Mouse (Mus musculus) kidney, embryonic 14.5 days (tissue): ENCODE results near the gene Ltb. TPM values are rescaled to one million over a fixed set of nuclear protein-coding genes. Genes with fewer than 3 reads are reported as not detected.
A peak's percentile ranks its signal among the peaks of the same experiment; 100 is the strongest.

Source experiments
- ATAC-seq: fragments of 200-750 bp; cut with Nextera tagmentation; 2 replicates; pipeline ENCODE4 v1.8.0; 2017; ENCODE audit warnings: moderate number of reproducible peaks, mild to moderate bottlenecking, moderate TSS enrichment, moderate library complexity; ENCODE audit not compliant: low FRiP score, low TSS enrichment
- H3K27ac ChIP-seq: fragments of 300-500 bp; sonication (generic); 2 replicates; pipeline ENCODE4 v1.5.1; 2014; ENCODE audit warnings: low read depth, mild to moderate bottlenecking, low read length, moderate library complexity, mixed read lengths
- H3K27me3 ChIP-seq: fragments of 300-500 bp; sonication (generic); 2 replicates; pipeline ENCODE4 v1.6.1; 2014; ENCODE audit warnings: mild to moderate bottlenecking, low read length; ENCODE audit not compliant: control insufficient read depth, insufficient read depth
- H3K36me3 ChIP-seq: fragments of 300-500 bp; sonication (generic); 2 replicates; pipeline ENCODE4 v1.6.1; 2014; ENCODE audit warnings: low read length, mixed read lengths; ENCODE audit not compliant: control insufficient read depth, insufficient read depth
- H3K4me1 ChIP-seq: fragments of 300-500 bp; sonication (generic); 2 replicates; pipeline ENCODE4 v1.6.1; 2014; ENCODE audit warnings: low read length, mixed read lengths; ENCODE audit not compliant: control insufficient read depth, insufficient read depth
- H3K4me2 ChIP-seq: fragments of 300-500 bp; sonication (generic); replicated peaks from 2 replicates; pipeline ENCODE4 v1.6.1; 2014; ENCODE audit warnings: low read depth, mild to moderate bottlenecking, low read length
- H3K4me3 ChIP-seq: fragments of 300-500 bp; sonication (generic); 2 replicates; pipeline ENCODE4 v1.5.1; 2014; ENCODE audit warnings: mild to moderate bottlenecking, low read length
- H3K9ac ChIP-seq: fragments of 300-500 bp; sonication (generic); 2 replicates; pipeline ENCODE4 v1.6.1; 2014; ENCODE audit warnings: low read depth, mild to moderate bottlenecking, low read length, moderate library complexity
- H3K9me3 ChIP-seq: fragments of 300-500 bp; sonication (generic); 2 replicates; pipeline ENCODE4 v1.6.1; 2016; ENCODE audit warnings: low read length; ENCODE audit not compliant: control insufficient read depth
- WGBS: fragments of 180-500 bp; shearing (Covaris S2); extraction: QIAGEN DNeasy Blood & Tissue Kit; methylation state at CpG from one replicate; pipeline ENCODE4 v1.1.7; 2014; 5-methylcytosine and 5-hydroxymethylcytosine counted together
- polyA plus RNA-seq: library from polyadenylated mRNA; unstranded; fragments of >200 nt; fragmentation: Nextera tagmentation; extraction: Ambion mirVana; gene quantifications from 2 replicates; pipeline ENCODE4 v1.2.1, GENCODE M21; 2014

Gene Ltb
- polyA plus RNA-seq, 1 experiment from 2014 or later: 0.34 TPM

DNA sequence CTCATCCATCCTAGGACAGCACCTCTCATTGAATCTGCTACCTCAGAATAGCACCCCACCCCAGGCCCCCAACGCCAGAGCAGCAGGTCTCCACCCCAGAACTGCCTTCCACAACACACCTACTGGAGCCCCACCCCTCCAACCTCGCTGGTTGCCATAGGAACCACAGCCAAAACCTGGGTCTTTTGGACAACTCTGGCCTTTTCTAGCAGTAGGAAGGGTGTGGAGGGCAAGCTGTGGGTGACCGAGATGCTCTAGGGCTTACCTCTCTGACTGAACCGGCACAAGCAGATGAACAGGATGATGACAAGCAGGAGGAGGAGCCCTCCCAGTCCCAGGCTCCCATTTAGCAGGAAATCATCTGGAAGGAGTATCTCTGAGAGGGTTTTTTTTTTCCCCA is 7.6 kb upstream of the Ltb start:
- 2% methylated on average over 4 of the region's 4 CpGs for WGBS

DNA sequence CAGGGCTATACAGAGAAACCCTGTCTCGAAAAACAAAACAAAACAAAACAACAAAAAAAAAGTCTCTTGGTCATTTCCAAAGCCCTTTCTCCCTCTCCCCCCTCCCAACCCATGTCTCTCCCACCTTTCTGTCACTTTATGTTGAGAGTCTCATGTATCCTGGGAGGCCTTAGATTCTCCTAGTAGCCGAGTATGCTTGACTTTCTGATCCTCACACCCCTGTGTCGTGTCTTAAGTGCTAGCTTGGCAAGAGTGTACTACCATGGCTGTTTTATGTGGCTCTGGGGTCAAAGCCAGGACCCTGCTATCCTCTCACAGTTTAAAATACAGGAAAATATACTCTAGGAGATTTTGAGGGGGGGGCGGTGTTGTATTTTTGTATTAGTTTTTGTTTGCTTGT is 6.9 kb upstream of the Ltb start:
- Histone ChIP-seq H3K36me3 (no peaks in the 10 kb centered on the region), H3K4me2 (no peak overlapping the region), H3K27ac (no peak overlapping the region), H3K27me3 (no peaks in the 10 kb centered on the region), H3K4me1 (peaks cover 9% of the 10 kb centered on the region; the same call in 1 of the 2 replicates), H3K9ac (no peak overlapping the region), H3K4me3 (no peak overlapping the region), H3K9me3 (no peaks in the 10 kb centered on the region)
- WGBS: 58% methylated on average over 4 of the region's 4 CpGs
- no peak for ATAC-seq

More for the DNA sequence above, 7.6 kb upstream of the Ltb start:
- peak overlapping the region; percentile 57; the same call in 1 of the 2 replicates for H3K27ac ChIP-seq
- H3K9ac ChIP-seq: no peak overlapping the region
- no peaks in the 10 kb centered on the region for H3K27me3 ChIP-seq
- ATAC-seq: peak; percentile 33
- H3K4me2 ChIP-seq: peak overlapping the region; percentile 55
- H3K36me3 ChIP-seq: no peaks in the 10 kb centered on the region
- peaks cover 9% of the 10 kb centered on the region; the same call in 1 of the 2 replicates for H3K4me1 ChIP-seq
- peak overlapping the region; percentile 37 for H3K4me3 ChIP-seq
- H3K9me3 ChIP-seq: no peaks in the 10 kb centered on the region

DNA sequence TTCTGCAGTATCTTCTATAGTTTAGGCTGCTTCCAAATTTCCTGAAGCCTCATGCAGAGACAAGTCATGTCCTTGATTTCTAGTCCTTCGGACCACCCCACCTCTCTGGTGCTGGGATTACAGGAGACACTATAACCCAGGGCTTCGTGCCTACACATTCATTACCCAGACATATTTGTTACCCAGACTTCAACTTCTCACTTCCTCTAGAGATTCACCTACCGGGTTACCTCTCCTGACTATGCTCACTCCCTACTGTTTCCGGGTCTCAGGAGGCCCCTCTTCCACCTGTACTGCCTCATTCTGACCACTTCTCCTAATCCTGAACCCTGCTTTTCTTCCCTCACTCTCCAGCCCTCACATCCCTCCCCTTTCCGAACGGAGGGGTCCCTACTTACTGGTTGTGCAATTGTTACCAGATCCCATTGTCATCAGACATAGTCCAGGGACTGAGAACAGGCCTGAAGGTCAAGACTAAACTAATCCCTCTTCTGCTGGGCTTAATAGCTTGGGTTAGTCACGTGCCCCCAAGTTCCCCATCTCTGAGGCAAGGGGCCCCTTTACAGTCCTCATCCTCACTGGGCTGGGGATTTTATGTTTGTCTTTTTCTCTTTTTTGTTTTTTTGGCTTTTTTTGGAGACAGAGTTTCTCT is 6.2 kb upstream of the Ltb start, which contains the start of gene Lst1:
Gene Lst1 (minus strand): TSS at position 481 of the 652 bp plus-strand sequence.
- Histone ChIP-seq H3K4me3 (no peak within 1 kb of the TSS), H3K9ac (no peak within 1 kb of the TSS), H3K27me3 (no peaks in the 10 kb centered on the region), H3K4me1 (peaks cover 9% of the 10 kb centered on the region; the same call in 1 of the 2 replicates), H3K36me3 (no peaks in the 10 kb centered on the region), H3K4me2 (no peak within 1 kb of the TSS), H3K9me3 (no peaks in the 10 kb centered on the region), H3K27ac (no peak within 1 kb of the TSS)
- WGBS: 75% methylated on average over 7 of the region's 7 CpGs
- ATAC-seq: no peak

- no peak overlapping the region for H3K4me3 ChIP-seq
- no peak overlapping the region for H3K9ac ChIP-seq
- H3K27me3 ChIP-seq: peaks cover 1% of the 10 kb centered on the region; the same call in 1 of the 2 replicates
- no peaks in the 10 kb centered on the region for H3K9me3 ChIP-seq
- no peak for ATAC-seq
- H3K36me3 ChIP-seq: no peaks in the 10 kb centered on the region
- H3K4me2 ChIP-seq: no peak overlapping the region
- peaks cover 13% of the 10 kb centered on the region; the same call in 1 of the 2 replicates for H3K4me1 ChIP-seq
- H3K27ac ChIP-seq: no peak overlapping the region
- 67% methylated on average over 1 of the region's 1 CpGs for WGBS
Measured at GRCm38 (mm10) chr17:35189186-35189585, 5.1 kb upstream of the Ltb start.

DNA sequence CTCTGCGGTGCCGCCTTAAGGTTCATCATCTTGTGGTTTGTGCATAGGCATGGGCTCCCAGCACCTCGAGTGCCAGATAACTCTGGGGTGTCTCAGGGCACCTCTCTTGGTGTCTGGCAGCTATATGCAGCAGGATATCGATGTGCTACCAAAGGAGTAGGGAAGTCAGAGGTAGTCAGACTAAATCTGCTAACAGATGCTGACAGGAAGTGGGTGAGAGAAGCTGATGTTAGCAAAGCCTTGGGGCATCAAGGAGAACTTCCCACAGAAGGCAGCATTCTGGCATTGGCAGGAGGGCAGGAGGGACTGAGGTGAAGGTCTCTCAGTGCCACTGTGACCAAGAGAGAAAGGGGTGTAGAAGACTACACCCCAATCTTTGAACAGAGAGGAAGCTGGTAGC is 4.1 kb upstream of the Ltb start:
- Histone ChIP-seq H3K36me3 (no peaks in the 10 kb centered on the region), H3K9me3 (no peaks in the 10 kb centered on the region), H3K27me3 (peaks cover 9% of the 10 kb centered on the region), H3K9ac (no peak overlapping the region), H3K4me3 (no peak overlapping the region), H3K4me2 (no peak overlapping the region), H3K27ac (no peak overlapping the region), H3K4me1 (peaks cover 14% of the 10 kb centered on the region; the same call in 1 of the 2 replicates)
- WGBS: 76% methylated on average over 4 of the region's 4 CpGs
- ATAC-seq: no peak

- 65% methylated on average over 2 of the region's 2 CpGs for WGBS
- Histone ChIP-seq H3K4me2 (no peak overlapping the region), H3K4me3 (no peak overlapping the region), H3K27ac (no peak overlapping the region), H3K36me3 (no peaks in the 10 kb centered on the region), H3K27me3 (peaks cover 25% of the 10 kb centered on the region), H3K4me1 (peaks cover 15% of the 10 kb centered on the region), H3K9me3 (no peaks in the 10 kb centered on the region), H3K9ac (no peak overlapping the region)
- ATAC-seq: no peak
Measured at GRCm38 (mm10) chr17:35191723-35192122, 2.5 kb upstream of the Ltb start.

- ATAC-seq: no peak
- H3K4me1 ChIP-seq: peaks cover 14% of the 10 kb centered on the region
- no peaks in the 10 kb centered on the region for H3K36me3 ChIP-seq
- H3K9me3 ChIP-seq: no peaks in the 10 kb centered on the region
- no peak overlapping the region for H3K4me3 ChIP-seq
- H3K27me3 ChIP-seq: peaks cover 31% of the 10 kb centered on the region
- no peak overlapping the region for H3K4me2 ChIP-seq
- no peak overlapping the region for H3K9ac ChIP-seq
- 89% methylated on average over 5 of the region's 5 CpGs for WGBS
- H3K27ac ChIP-seq: no peak overlapping the region
Measured at GRCm38 (mm10) chr17:35192924-35193323, 1.3 kb upstream of the Ltb start.

DNA sequence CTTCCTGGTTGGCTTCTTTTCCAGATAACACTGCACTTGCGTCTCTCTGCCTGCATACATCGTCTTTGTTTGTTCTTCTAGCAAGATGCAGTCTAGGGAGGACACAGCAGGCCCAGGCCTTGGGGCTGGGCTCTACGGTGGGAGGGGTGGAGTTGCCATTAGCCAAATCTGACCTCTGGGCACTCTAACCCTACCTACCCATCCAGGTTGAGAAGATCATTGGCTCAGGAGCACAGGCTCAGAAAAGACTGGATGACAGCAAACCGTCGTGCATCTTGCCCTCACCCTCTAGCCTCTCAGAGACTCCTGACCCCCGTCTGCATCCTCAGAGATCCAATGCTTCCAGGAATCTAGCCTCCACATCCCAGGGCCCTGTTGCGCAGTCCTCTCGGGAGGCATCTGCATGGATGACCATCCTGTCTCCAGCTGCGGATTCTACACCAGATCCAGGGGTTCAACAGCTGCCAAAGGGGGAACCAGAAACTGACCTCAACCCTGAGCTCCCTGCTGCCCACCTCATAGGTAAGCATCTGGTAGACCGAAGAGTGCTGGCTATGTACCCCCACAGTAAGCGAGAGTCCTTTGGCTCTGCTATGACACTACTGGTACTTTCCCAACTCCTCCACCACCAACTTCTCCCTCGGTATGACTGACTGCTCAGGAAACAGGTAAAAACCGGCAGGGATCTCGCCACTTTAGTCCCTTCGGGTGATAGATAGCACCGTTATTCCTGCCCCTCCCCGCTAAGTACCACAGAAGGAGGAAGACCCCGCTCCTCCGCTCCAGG is 798 bp downstream of the Ltb start:
- no peaks in the 10 kb centered on the region for H3K36me3 ChIP-seq
- H3K27me3 ChIP-seq: peaks cover 35% of the 10 kb centered on the region
- H3K4me1 ChIP-seq: peaks cover 14% of the 10 kb centered on the region
- peak overlapping the region; percentile 32 for H3K9ac ChIP-seq
- H3K27ac ChIP-seq: no peak overlapping the region
- no peaks in the 10 kb centered on the region for H3K9me3 ChIP-seq
- peak overlapping the region; percentile 65 for H3K4me2 ChIP-seq
- peak overlapping the region; percentile 41 for H3K4me3 ChIP-seq
- ATAC-seq: peak; percentile 41; the same call in 1 of the 2 replicates
- WGBS: 45% methylated on average over 19 of the region's 19 CpGs
